Mouse (Mus musculus) C2C12 (cell line): ENCODE measurements around the gene Snx29.

Experiments
- CTCF ChIP-seq: IDR thresholded peaks from one replicate; pipeline ENCODE4 v1.5.1; 2011; ENCODE audit not compliant: control insufficient read depth, insufficient read depth, insufficient read length
- USF1 ChIP-seq: IDR thresholded peaks from one replicate; pipeline ENCODE4 v1.6.1; 2011; ENCODE audit warnings: low read depth, mild to moderate bottlenecking, control low read depth, moderate library complexity

DNA sequence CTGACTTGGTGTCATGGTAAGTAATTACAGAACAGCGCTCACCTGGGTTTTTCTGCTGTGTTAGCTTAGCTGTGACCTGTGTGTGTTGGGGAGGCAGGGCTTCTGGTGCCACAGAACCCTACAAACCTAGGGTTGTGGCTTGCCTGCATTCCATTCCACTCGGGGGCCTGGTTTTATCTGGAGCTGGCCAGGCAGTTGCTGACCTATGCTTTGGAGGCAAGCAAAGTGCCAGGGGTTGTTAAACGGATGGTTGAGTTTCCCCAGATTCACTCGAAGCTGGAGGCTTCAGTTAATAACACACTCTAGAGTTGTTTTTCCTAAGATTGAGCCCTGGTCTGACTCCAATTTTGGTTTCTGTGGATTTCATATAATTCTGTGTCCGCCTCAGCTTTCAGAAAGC, 42.9 kb downstream of the Snx29 start:
- TF ChIP-seq CTCF (no peak), USF1 (no peak)
